Mouse (Mus musculus): Measurements from ENCODE around the gene Twnk. TPM values are rescaled to one million over a fixed set of nuclear protein-coding genes. Genes with fewer than 3 reads are reported as not detected.
A peak's percentile ranks its signal among the peaks of the same experiment; 100 is the strongest.
"Not testable (repeated sequence)": the region's sequence is repeated elsewhere in the genome, so short reads cannot be mapped to it uniquely, and the experiment has no call there.

The Twnk gene
- polyA plus RNA-seq, 1 experiment: 6.1 TPM

GRCm38 (mm10) chr19:45036867-45037266 lies 31.4 kb downstream of the Twnk start:
- TF ChIP-seq CTCF (IDR thresholded peaks at IDR 0.05; ENCODE audit: extremely low read depth, insufficient read depth, insufficient read length, insufficient replicate concordance): peak; percentile 33; the same call in 1 of the 2 replicates
- no peak for TF ChIP-seq POLR2A (IDR thresholded peaks at IDR 0.05; ENCODE audit: low read depth, low read length)
- Histone ChIP-seq H3K4me1 (ENCODE audit: control insufficient read depth, insufficient read depth, insufficient read length) (no peaks in the 10 kb centered on the region), H3K36me3 (ENCODE audit: control insufficient read depth, insufficient read depth, low read length) (no peaks in the 10 kb centered on the region), H3K27ac (ENCODE audit: insufficient read depth, low read length) (no peak overlapping the region), H3K4me3 (ENCODE audit: extremely low read depth, insufficient read depth, insufficient read length) (no peak overlapping the region), H3K27me3 (ENCODE audit: control insufficient read depth, insufficient read depth, low read length) (no peaks in the 10 kb centered on the region)
- WGBS: 53% methylated on average over 15 of the region's 16 CpGs
- DNase-seq (ENCODE audit: low read depth in 1 of 2, low spot score in 2 of 2): peak in 1 of 2 experiments; percentile 45

DNA sequence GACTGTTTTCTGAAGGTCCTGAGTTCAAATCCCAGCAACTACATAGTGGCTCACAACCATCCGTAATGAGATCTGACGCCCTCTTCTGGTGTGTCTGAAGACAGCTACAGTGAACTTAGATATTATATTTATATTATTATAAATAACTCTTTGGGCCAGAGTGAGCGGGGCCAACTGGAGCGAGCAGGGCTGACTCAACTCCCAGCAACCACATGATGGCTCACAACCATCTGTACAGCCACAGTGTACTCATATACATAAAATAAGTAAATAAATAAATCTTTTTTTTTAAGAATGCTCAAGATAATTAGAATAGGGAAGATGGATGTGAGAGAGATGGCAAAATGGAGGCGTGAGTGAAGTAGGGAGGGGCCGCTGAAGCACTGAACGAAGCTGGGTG lies 32.7 kb downstream of the Twnk start:
- DNase-seq (ENCODE audit: low read depth in 1 of 2, low spot score in 2 of 2); H3K27ac ChIP-seq (ENCODE audit: insufficient read depth, low read length); H3K4me1 ChIP-seq (ENCODE audit: control insufficient read depth, insufficient read depth, insufficient read length); H3K36me3 ChIP-seq (ENCODE audit: control insufficient read depth, insufficient read depth, low read length); H3K27me3 ChIP-seq (ENCODE audit: control insufficient read depth, insufficient read depth, low read length); H3K4me3 ChIP-seq (ENCODE audit: extremely low read depth, insufficient read depth, insufficient read length): not testable (repeated sequence)
- 89% methylated on average over 7 of the region's 7 CpGs for WGBS

- Histone ChIP-seq H3K27ac (ENCODE audit: insufficient read depth, low read length) (no peak overlapping the region), H3K36me3 (ENCODE audit: control insufficient read depth, insufficient read depth, low read length) (no peaks in the 10 kb centered on the region), H3K4me1 (ENCODE audit: control insufficient read depth, insufficient read depth, insufficient read length) (no peaks in the 10 kb centered on the region), H3K27me3 (ENCODE audit: control insufficient read depth, insufficient read depth, low read length) (no peaks in the 10 kb centered on the region), H3K4me3 (ENCODE audit: extremely low read depth, insufficient read depth, insufficient read length) (no peak overlapping the region)
- TF ChIP-seq CTCF (IDR thresholded peaks at IDR 0.05; ENCODE audit: extremely low read depth, insufficient read depth, insufficient read length, insufficient replicate concordance): no peak
- no peak for TF ChIP-seq POLR2A (IDR thresholded peaks at IDR 0.05; ENCODE audit: low read depth, low read length)
- no peak for DNase-seq (ENCODE audit: low read depth in 1 of 2, low spot score in 2 of 2)
- WGBS: 74% methylated on average over 13 of the region's 13 CpGs
Measured at GRCm38 (mm10) chr19:45040214-45040613, 34.8 kb downstream of the Twnk start.

DNA sequence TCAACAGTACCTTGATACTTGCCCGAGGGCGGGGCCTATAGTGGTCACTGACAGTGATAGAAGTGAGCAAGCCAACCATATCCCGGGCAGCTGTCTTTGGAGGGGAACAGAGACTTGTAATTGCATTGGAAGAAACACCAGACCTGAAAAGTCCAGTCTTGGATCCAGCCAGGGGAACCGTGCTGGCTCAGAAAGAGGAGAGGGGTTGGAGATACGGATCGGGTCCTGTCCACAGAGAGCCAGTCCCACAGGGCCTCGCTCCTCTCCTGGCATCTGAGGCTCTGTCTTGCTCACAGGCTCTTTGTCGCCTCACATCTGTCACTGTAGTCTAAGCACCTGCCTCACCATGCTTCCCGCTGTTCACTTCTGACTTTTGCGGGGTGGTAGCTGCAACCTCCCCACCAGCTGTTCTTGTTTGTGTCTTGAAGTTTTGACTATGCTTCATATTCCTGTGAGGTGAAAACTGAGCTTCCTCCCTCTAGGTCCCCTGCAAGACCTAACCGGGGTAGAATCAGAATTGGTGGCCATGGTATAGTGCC lies 39.0 kb downstream of the Twnk start:
- H3K4me1 ChIP-seq (ENCODE audit: control insufficient read depth, insufficient read depth, insufficient read length): peaks cover 15% of the 10 kb centered on the region
- H3K36me3 ChIP-seq (ENCODE audit: control insufficient read depth, insufficient read depth, low read length): no peaks in the 10 kb centered on the region; the same call in 1 of the 2 replicates
- no peaks in the 10 kb centered on the region; the same call in 1 of the 2 replicates for H3K27me3 ChIP-seq (ENCODE audit: control insufficient read depth, insufficient read depth, low read length)
- DNase-seq (ENCODE audit: low read depth in 1 of 2, low spot score in 2 of 2): no peak
- TF ChIP-seq POLR2A (IDR thresholded peaks at IDR 0.05; ENCODE audit: low read depth, low read length) (no peak), CTCF (IDR thresholded peaks at IDR 0.05; ENCODE audit: extremely low read depth, insufficient read depth, insufficient read length, insufficient replicate concordance) (no peak)
- 69% methylated on average over 11 of the region's 11 CpGs for WGBS
- no peak overlapping the region for H3K4me3 ChIP-seq (ENCODE audit: extremely low read depth, insufficient read depth, insufficient read length)
- H3K27ac ChIP-seq (ENCODE audit: insufficient read depth, low read length): no peak overlapping the region

GRCm38 (mm10) chr19:45045236-45045635 lies 39.8 kb downstream of the Twnk start:
- Histone ChIP-seq H3K4me3 (ENCODE audit: extremely low read depth, insufficient read depth, insufficient read length) (no peak overlapping the region), H3K27me3 (ENCODE audit: control insufficient read depth, insufficient read depth, low read length) (no peaks in the 10 kb centered on the region; the same call in 1 of the 2 replicates), H3K4me1 (ENCODE audit: control insufficient read depth, insufficient read depth, insufficient read length) (peaks cover 15% of the 10 kb centered on the region), H3K36me3 (ENCODE audit: control insufficient read depth, insufficient read depth, low read length) (peaks cover 2% of the 10 kb centered on the region; the same call in 1 of the 2 replicates), H3K27ac (ENCODE audit: insufficient read depth, low read length) (no peak overlapping the region)
- TF ChIP-seq POLR2A (IDR thresholded peaks at IDR 0.05; ENCODE audit: low read depth, low read length) (no peak), CTCF (IDR thresholded peaks at IDR 0.05; ENCODE audit: extremely low read depth, insufficient read depth, insufficient read length, insufficient replicate concordance) (no peak)
- DNase-seq (ENCODE audit: low read depth in 1 of 2, low spot score in 2 of 2): no peak
- 68% methylated on average over 15 of the region's 15 CpGs for WGBS

- Histone ChIP-seq H3K36me3 (ENCODE audit: control insufficient read depth, insufficient read depth, low read length) (peaks cover 2% of the 10 kb centered on the region; the same call in 1 of the 2 replicates), H3K27me3 (ENCODE audit: control insufficient read depth, insufficient read depth, low read length) (no peaks in the 10 kb centered on the region; the same call in 1 of the 2 replicates), H3K4me1 (ENCODE audit: control insufficient read depth, insufficient read depth, insufficient read length) (peaks cover 15% of the 10 kb centered on the region), H3K4me3 (ENCODE audit: extremely low read depth, insufficient read depth, insufficient read length) (peak within 1 kb of the TSS; percentile 81; the same call in 1 of the 2 replicates), H3K27ac (ENCODE audit: insufficient read depth, low read length) (no peak within 1 kb of the TSS)
- 81% methylated on average over 5 of the region's 5 CpGs for WGBS
- no peak for DNase-seq (ENCODE audit: low read depth in 1 of 2, low spot score in 2 of 2)
- no peak for TF ChIP-seq CTCF (IDR thresholded peaks at IDR 0.05; ENCODE audit: extremely low read depth, insufficient read depth, insufficient read length, insufficient replicate concordance)
Measured at GRCm38 (mm10) chr19:45045651-45046050, 40.2 kb downstream of the Twnk start, which contains the start of gene Pdzd7. Pdzd7 (minus strand) TSS chr19:45045717.

GRCm38 (mm10) chr19:45046523-45047321 lies 41.3 kb downstream of the Twnk start:
- Histone ChIP-seq H3K27me3 (ENCODE audit: control insufficient read depth, insufficient read depth, low read length) (no peaks in the 10 kb centered on the region; the same call in 1 of the 2 replicates), H3K27ac (ENCODE audit: insufficient read depth, low read length) (peak overlapping the region; percentile 96), H3K4me1 (ENCODE audit: control insufficient read depth, insufficient read depth, insufficient read length) (peaks cover 15% of the 10 kb centered on the region), H3K4me3 (ENCODE audit: extremely low read depth, insufficient read depth, insufficient read length) (peak overlapping the region; percentile 81), H3K36me3 (ENCODE audit: control insufficient read depth, insufficient read depth, low read length) (peaks cover 3% of the 10 kb centered on the region; the same call in 1 of the 2 replicates)
- DNase-seq (ENCODE audit: low read depth in 1 of 2, low spot score in 2 of 2): peak; percentile 49 to 64
- TF ChIP-seq CTCF (IDR thresholded peaks at IDR 0.05; ENCODE audit: extremely low read depth, insufficient read depth, insufficient read length, insufficient replicate concordance) (no peak), POLR2A (IDR thresholded peaks at IDR 0.05; ENCODE audit: low read depth, low read length) (no peak)
- WGBS: 1% methylated on average over 34 of the region's 34 CpGs

All from spleen, adult 2 months (tissue).